Mouse (Mus musculus) forebrain, embryonic 10.5 days (tissue): ENCODE results near the gene Prlh. TPM values are rescaled to one million over a fixed set of nuclear protein-coding genes. Genes with fewer than 3 reads are reported as not detected.

Experiments
- DNase-seq: peaks from one replicate; pipeline ENCODE4 v3.0.0-alpha.2; 2017; ENCODE audit warnings: low spot score; ENCODE audit errors: extremely low spot score
- H3K27ac ChIP-seq: fragments of 300-500 bp; sonication (generic); 2 replicates; pipeline ENCODE4 v1.5.1; 2016; ENCODE audit warnings: mild to moderate bottlenecking
- H3K27me3 ChIP-seq: fragments of 300-500 bp; sonication (generic); 2 replicates; pipeline ENCODE4 v1.6.1; 2016; ENCODE audit warnings: mild to moderate bottlenecking; ENCODE audit not compliant: poor library complexity, severe bottlenecking
- H3K36me3 ChIP-seq: fragments of 300-500 bp; sonication (generic); replicated peaks from 2 replicates; pipeline ENCODE4 v1.6.1; 2016; ENCODE audit warnings: mild to moderate bottlenecking, moderate library complexity
- H3K4me1 ChIP-seq: fragments of 300-500 bp; sonication (generic); 2 replicates; pipeline ENCODE4 v1.6.1; 2016
- H3K4me3 ChIP-seq: fragments of 300-500 bp; sonication (generic); 2 replicates; pipeline ENCODE4 v1.5.1; 2016; ENCODE audit warnings: mild to moderate bottlenecking, moderate library complexity
- H3K9me3 ChIP-seq: fragments of 300-500 bp; sonication (generic); 2 replicates; pipeline ENCODE4 v1.6.1; 2016; ENCODE audit warnings: mild to moderate bottlenecking, moderate library complexity
- WGBS: fragments of 180-500 bp; shearing (Covaris S2); methylation state at CpG from one replicate; pipeline ENCODE4 v1.1.7; 2016; 5-methylcytosine and 5-hydroxymethylcytosine counted together
- polyA plus RNA-seq: library from polyadenylated mRNA; unstranded; fragments of >200 nt; fragmentation: Nextera tagmentation; extraction: Ambion mirVana; gene quantifications from 2 replicates; pipeline ENCODE4 v1.2.1, GENCODE M21; 2016

The Prlh gene
- polyA plus RNA-seq, result not detected in 2 replicates

GRCm38 (mm10) chr1:90952808-90953207 lies at the start of gene Prlh:
Gene Prlh, plus strand, starts transcription at chr1:90953108.
- WGBS, result 85% methylated on average over 8 of the region's 8 CpGs
- no peaks in the 10 kb centered on the region for H3K36me3 ChIP-seq
- H3K27ac ChIP-seq, result no peak within 1 kb of the TSS
- no peak for DNase-seq
- no peaks in the 10 kb centered on the region for H3K9me3 ChIP-seq
- H3K27me3 ChIP-seq, result 0 out of 2 replicates have a peak, but pooled peaks cover under 1% of the 10 kb centered on the region
- no peaks in the 10 kb centered on the region for H3K4me1 ChIP-seq
- no peak within 1 kb of the TSS for H3K4me3 ChIP-seq

- peaks cover 16% of the 10 kb centered on the region for H3K4me1 ChIP-seq
- no peak overlapping the region for H3K27ac ChIP-seq
- H3K9me3 ChIP-seq, result no peaks in the 10 kb centered on the region
- DNase-seq, result no peak
- H3K27me3 ChIP-seq, result no peaks in the 10 kb centered on the region; the same call in 1 of the 2 replicates
- H3K4me3 ChIP-seq, result no peak overlapping the region
- H3K36me3 ChIP-seq, result no peaks in the 10 kb centered on the region
- WGBS, result 71% methylated on average over 3 of the region's 3 CpGs
Observed at GRCm38 (mm10) chr1:90903211-90903945, 49.5 kb upstream of the Prlh start.

GRCm38 (mm10) chr1:90903971-90904458 lies 48.9 kb upstream of the Prlh start:
- WGBS, result 72% methylated on average over 8 of the region's 8 CpGs
- Histone ChIP-seq H3K4me1 (peaks cover 16% of the 10 kb centered on the region), H3K36me3 (no peaks in the 10 kb centered on the region), H3K27me3 (peaks cover 5% of the 10 kb centered on the region), H3K27ac (no peak overlapping the region), H3K4me3 (no peak overlapping the region), H3K9me3 (no peaks in the 10 kb centered on the region)
- DNase-seq, result no peak

- WGBS, result 87% methylated on average over 7 of the region's 7 CpGs
- H3K9me3 ChIP-seq, result no peaks in the 10 kb centered on the region
- H3K27me3 ChIP-seq, result peaks cover 11% of the 10 kb centered on the region
- H3K4me3 ChIP-seq, result no peak overlapping the region
- no peak overlapping the region for H3K27ac ChIP-seq
- peaks cover 22% of the 10 kb centered on the region for H3K4me1 ChIP-seq
- no peaks in the 10 kb centered on the region for H3K36me3 ChIP-seq
- DNase-seq, result no peak
Observed at GRCm38 (mm10) chr1:90904729-90905404, 48.0 kb upstream of the Prlh start.

- Histone ChIP-seq H3K9me3 (no peaks in the 10 kb centered on the region), H3K27ac (no peak overlapping the region), H3K4me1 (peaks cover 20% of the 10 kb centered on the region), H3K4me3 (no peak overlapping the region), H3K36me3 (no peaks in the 10 kb centered on the region), H3K27me3 (peaks cover 14% of the 10 kb centered on the region)
- 14% methylated on average over 2 of the region's 2 CpGs for WGBS
- no peak for DNase-seq
Observed at GRCm38 (mm10) chr1:90906357-90906756, 46.6 kb upstream of the Prlh start.

GRCm38 (mm10) chr1:90909161-90909560 lies 43.7 kb upstream of the Prlh start:
- Histone ChIP-seq H3K27me3 (peaks cover 17% of the 10 kb centered on the region), H3K4me1 (peaks cover 9% of the 10 kb centered on the region), H3K9me3 (no peaks in the 10 kb centered on the region), H3K36me3 (no peaks in the 10 kb centered on the region), H3K27ac (no peak overlapping the region), H3K4me3 (no peak overlapping the region)
- no peak for DNase-seq

- H3K27me3 ChIP-seq, result peaks cover 22% of the 10 kb centered on the region
- no peaks in the 10 kb centered on the region for H3K36me3 ChIP-seq
- no peak for DNase-seq
- H3K9me3 ChIP-seq, result no peaks in the 10 kb centered on the region
- 49% methylated on average over 17 of the region's 17 CpGs for WGBS
- H3K27ac ChIP-seq, result no peak overlapping the region
- H3K4me1 ChIP-seq, result peaks cover 11% of the 10 kb centered on the region
- H3K4me3 ChIP-seq, result no peak overlapping the region
Observed at GRCm38 (mm10) chr1:90909631-90910152, 43.2 kb upstream of the Prlh start.

GRCm38 (mm10) chr1:90913231-90913630 lies 39.7 kb upstream of the Prlh start:
- H3K4me3 ChIP-seq, result no peak overlapping the region
- H3K4me1 ChIP-seq, result peaks cover 24% of the 10 kb centered on the region
- H3K36me3 ChIP-seq, result no peaks in the 10 kb centered on the region
- peaks cover 46% of the 10 kb centered on the region for H3K27me3 ChIP-seq
- no peak for DNase-seq
- H3K27ac ChIP-seq, result no peak overlapping the region
- H3K9me3 ChIP-seq, result no peaks in the 10 kb centered on the region
- WGBS, result 85% methylated on average over 6 of the region's 6 CpGs

- Histone ChIP-seq H3K4me3 (peak within 1 kb of the TSS; percentile 43), H3K9me3 (peaks cover 7% of the 10 kb centered on the region), H3K4me1 (peaks cover 16% of the 10 kb centered on the region), H3K27me3 (peaks cover 33% of the 10 kb centered on the region), H3K27ac (peak within 1 kb of the TSS; percentile 48; the same call in 1 of the 2 replicates), H3K36me3 (no peaks in the 10 kb centered on the region)
- DNase-seq, result peak; percentile 20
- 9% methylated on average over 18 of the region's 18 CpGs for WGBS
Observed at GRCm38 (mm10) chr1:90914948-90915569, 37.8 kb upstream of the Prlh start, which contains the start of gene Mlph. Gene Mlph, plus strand, starts transcription at chr1:90915085.

GRCm38 (mm10) chr1:90917509-90917908 lies 35.4 kb upstream of the Prlh start:
- peaks cover 32% of the 10 kb centered on the region for H3K27me3 ChIP-seq
- H3K27ac ChIP-seq, result no peak overlapping the region
- H3K9me3 ChIP-seq, result peaks cover 11% of the 10 kb centered on the region
- H3K4me3 ChIP-seq, result no peak overlapping the region
- H3K4me1 ChIP-seq, result peaks cover 16% of the 10 kb centered on the region
- no peak for DNase-seq
- H3K36me3 ChIP-seq, result no peaks in the 10 kb centered on the region
- 62% methylated on average over 6 of the region's 6 CpGs for WGBS

GRCm38 (mm10) chr1:90921687-90922086 lies 31.2 kb upstream of the Prlh start:
- H3K4me3 ChIP-seq, result no peak overlapping the region
- H3K27me3 ChIP-seq, result peaks cover 6% of the 10 kb centered on the region
- no peak for DNase-seq
- 88% methylated on average over 9 of the region's 9 CpGs for WGBS
- H3K9me3 ChIP-seq, result peaks cover 11% of the 10 kb centered on the region
- no peaks in the 10 kb centered on the region for H3K36me3 ChIP-seq
- peaks cover 6% of the 10 kb centered on the region; the same call in 1 of the 2 replicates for H3K4me1 ChIP-seq
- H3K27ac ChIP-seq, result no peak overlapping the region

GRCm38 (mm10) chr1:90926030-90926429 lies 26.9 kb upstream of the Prlh start:
- H3K9me3 ChIP-seq, result no peaks in the 10 kb centered on the region
- DNase-seq, result no peak
- H3K36me3 ChIP-seq, result no peaks in the 10 kb centered on the region
- no peak overlapping the region for H3K27ac ChIP-seq
- H3K27me3 ChIP-seq, result peaks cover 19% of the 10 kb centered on the region
- H3K4me1 ChIP-seq, result peaks cover 15% of the 10 kb centered on the region
- no peak overlapping the region for H3K4me3 ChIP-seq
- 94% methylated on average over 4 of the region's 4 CpGs for WGBS
